Mouse (Mus musculus) ES-Bruce4 (cell line): ENCODE data around the gene Gm438. TPM values are rescaled to one million over a fixed set of nuclear protein-coding genes. Genes with fewer than 3 reads are reported as not detected.

Experiments used
- H3K27ac ChIP-seq: 2 replicates; pipeline ENCODE4 v1.5.1; 2012; ENCODE audit warnings: low read length, inconsistent platforms; ENCODE audit not compliant: insufficient read depth
- H3K27me3 ChIP-seq: 2 replicates; pipeline ENCODE4 v1.6.1; 2012; ENCODE audit warnings: mild to moderate bottlenecking, low read length, inconsistent platforms; ENCODE audit not compliant: control insufficient read depth, poor library complexity, insufficient read depth, severe bottlenecking
- H3K36me3 ChIP-seq: 2 replicates; pipeline ENCODE4 v1.6.1; 2012; ENCODE audit warnings: inconsistent platforms, mild to moderate bottlenecking, low read length, moderate library complexity; ENCODE audit not compliant: control insufficient read depth, poor library complexity, insufficient read depth, severe bottlenecking
- H3K4me1 ChIP-seq: one replicate; pipeline ENCODE4 v1.8.1; 2011; ENCODE audit warnings: low read length; ENCODE audit not compliant: control insufficient read depth, insufficient read depth
- H3K4me3 ChIP-seq: 2 replicates; pipeline ENCODE4 v1.5.1; 2011; ENCODE audit warnings: low read depth, mild to moderate bottlenecking, low read length
- H3K9ac ChIP-seq: 2 replicates; pipeline ENCODE4 v1.6.1; 2012; ENCODE audit warnings: low read depth, mild to moderate bottlenecking, inconsistent platforms; ENCODE audit not compliant: poor library complexity, severe bottlenecking
- H3K9me3 ChIP-seq: replicated peaks from 2 replicates; pipeline ENCODE4 v1.6.1; 2012; ENCODE audit warnings: mild to moderate bottlenecking, low read length, inconsistent platforms; ENCODE audit not compliant: control insufficient read depth, poor library complexity, insufficient read depth, severe bottlenecking
- CTCF ChIP-seq: IDR thresholded peaks from one replicate; pipeline ENCODE4 v1.8.1; 2011; ENCODE audit warnings: low read depth, low read length
- EP300 ChIP-seq: IDR thresholded peaks from 2 replicates; pipeline ENCODE4 v1.6.1; 2011; ENCODE audit warnings: low read depth, low read length; ENCODE audit not compliant: insufficient read depth
- POLR2A ChIP-seq: IDR thresholded peaks from one replicate; pipeline ENCODE4 v1.8.1; 2011; ENCODE audit warnings: low read length; ENCODE audit not compliant: insufficient read depth
- polyA plus RNA-seq: library from polyadenylated mRNA; stranded (reverse); fragments of >200 nt; gene quantifications from 2 replicates; pipeline ENCODE4 v1.2.4, GENCODE M21; 2011; ENCODE audit warnings: low read depth; ENCODE audit not compliant: missing spikeins, insufficient read depth, insufficient read length

The Gm438 gene
- polyA plus RNA-seq, 1 experiment = not detected

- no peaks in the 10 kb centered on the region for H3K36me3 ChIP-seq
- H3K9me3 ChIP-seq = no peaks in the 10 kb centered on the region
- no peaks in the 10 kb centered on the region for H3K27me3 ChIP-seq
- no peak overlapping the region for H3K9ac ChIP-seq
- H3K4me3 ChIP-seq = no peak overlapping the region
- H3K4me1 ChIP-seq = no peaks in the 10 kb centered on the region
- H3K27ac ChIP-seq = no peak overlapping the region
- no peak for TF ChIP-seq EP300
- TF ChIP-seq POLR2A = no peak
- no peak for TF ChIP-seq CTCF
Measured at GRCm38 (mm10) chr4:144782476-144783197, 3.7 kb downstream of the Gm438 start.

GRCm38 (mm10) chr4:144765722-144766121, 20.7 kb downstream of the Gm438 start:
- Histone ChIP-seq H3K9me3 (no peaks in the 10 kb centered on the region), H3K36me3 (no peaks in the 10 kb centered on the region), H3K27me3 (no peaks in the 10 kb centered on the region), H3K27ac (no peak overlapping the region), H3K4me1 (no peaks in the 10 kb centered on the region), H3K4me3 (no peak overlapping the region), H3K9ac (no peak overlapping the region)
- no peak for TF ChIP-seq POLR2A
- TF ChIP-seq EP300 = no peak
- no peak for TF ChIP-seq CTCF

GRCm38 (mm10) chr4:144749139-144749538, 37.2 kb downstream of the Gm438 start:
- no peaks in the 10 kb centered on the region for H3K4me1 ChIP-seq
- H3K36me3 ChIP-seq = no peaks in the 10 kb centered on the region
- no peaks in the 10 kb centered on the region for H3K9me3 ChIP-seq
- TF ChIP-seq CTCF = no peak
- no peak for TF ChIP-seq EP300
- no peak for TF ChIP-seq POLR2A
- H3K9ac ChIP-seq = no peak overlapping the region
- H3K27me3 ChIP-seq = no peaks in the 10 kb centered on the region
- no peak overlapping the region for H3K27ac ChIP-seq
- H3K4me3 ChIP-seq = no peak overlapping the region

Other genes with a start within 250 kb of the Gm438 start
- gene Gm13124, start 221.4 kb downstream of the Gm438 start, polyA plus RNA-seq = not detected in 2 replicates
- gene Aadacl4, start 172.9 kb downstream of the Gm438 start, polyA plus RNA-seq = not detected in 2 replicates
- gene Gm436, start 100.2 kb downstream of the Gm438 start, polyA plus RNA-seq = not detected in 2 replicates
- not detected in 2 replicates for gene Gm13178, start 65.2 kb downstream of the Gm438 start, polyA plus RNA-seq
- 10.4 TPM in 2 replicates for gene Dhrs3, start 106.2 kb upstream of the Gm438 start, polyA plus RNA-seq